Mouse (Mus musculus): ENCODE measurements at regions not wholly inside any gene's neighbourhood (a gene's known extent, or its start where the extent isn't known, plus 50 kb on each side); places are given as distances from the start of the nearest gene placed in this dataset.

DNA sequence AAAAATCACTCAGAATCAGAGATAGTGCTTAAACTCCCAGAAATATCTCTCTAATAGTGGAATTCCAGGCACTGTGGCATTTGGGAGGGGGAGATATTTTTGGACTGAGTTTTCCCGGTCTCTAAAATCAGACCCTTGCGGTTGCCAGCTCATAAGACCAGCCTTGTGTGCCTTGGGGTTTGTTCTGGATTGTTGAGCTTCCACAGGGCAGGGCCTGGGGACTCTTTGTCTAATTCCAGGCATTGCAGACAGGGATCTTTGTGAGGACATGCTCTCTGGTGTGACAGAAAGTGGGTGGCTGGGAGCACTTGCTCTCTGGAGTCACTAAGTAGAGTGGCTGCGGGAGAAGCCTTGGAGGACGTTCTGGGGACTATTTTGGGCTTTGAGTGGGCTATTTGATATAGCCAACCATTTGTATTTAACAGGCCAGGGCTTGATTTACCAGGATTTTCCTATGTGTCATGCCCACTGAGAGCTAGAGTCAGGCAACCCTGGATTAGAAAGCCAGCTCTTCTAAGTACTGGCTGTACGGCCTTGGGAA lies 138.7 kb downstream of the Foxo1 start:
- TF ChIP-seq CTCF (IDR thresholded peaks at IDR 0.05; ENCODE audit: borderline replicate concordance, insufficient read depth, low read depth, low read length), result no peak
- TF ChIP-seq POLR2A (IDR thresholded peaks at IDR 0.05; ENCODE audit: borderline replicate concordance, insufficient read depth, low read length), result no peak

All from cerebellum, adult 2 months (tissue).